Mouse (Mus musculus) urinary bladder, adult 18-20 months (tissue): Measurements from ENCODE around the gene Rhcg.
A peak's percentile ranks its signal among the peaks of the same experiment; 100 is the strongest.

ENCODE experiments used
- DNase-seq, 2 experiments: peaks; one replicate each; pipeline ENCODE4 v3.0.0; 2022; ENCODE audit warnings: low spot score in 2 of 2, mixed read lengths in 2 of 2

Rhcg gene

GRCm38 (mm10) chr7:79617418-79617817, at the start of gene Rhcg:
Gene Rhcg (minus strand): TSS chr7:79617657.
- no peak for DNase-seq

GRCm38 (mm10) chr7:79666690-79667089, 49.2 kb upstream of the Rhcg start:
- DNase-seq: no peak

- no peak for DNase-seq
Observed at GRCm38 (mm10) chr7:79661253-79661890, 43.9 kb upstream of the Rhcg start.

GRCm38 (mm10) chr7:79660291-79661150, 43.1 kb upstream of the Rhcg start:
- no peak for DNase-seq

GRCm38 (mm10) chr7:79659578-79660290, 42.3 kb upstream of the Rhcg start, which contains the start of gene Ticrr:
Gene Ticrr (plus strand): TSS chr7:79660196.
- peak; percentile 90 to 94 for DNase-seq

- DNase-seq: no peak
Observed at GRCm38 (mm10) chr7:79654586-79654985, 37.1 kb upstream of the Rhcg start.

- no peak for DNase-seq
Observed at GRCm38 (mm10) chr7:79654185-79654584, 36.7 kb upstream of the Rhcg start.

GRCm38 (mm10) chr7:79649005-79649404, 31.5 kb upstream of the Rhcg start:
- peak in 1 of 2 experiments; percentile 14 for DNase-seq

- DNase-seq: no peak
Observed at GRCm38 (mm10) chr7:79647233-79647632, 29.8 kb upstream of the Rhcg start.

GRCm38 (mm10) chr7:79631773-79632348, 14.4 kb upstream of the Rhcg start:
- DNase-seq: no peak

GRCm38 (mm10) chr7:79628271-79628913, 10.9 kb upstream of the Rhcg start:
- DNase-seq: no peak

GRCm38 (mm10) chr7:79626170-79626569, 8.7 kb upstream of the Rhcg start:
- DNase-seq: no peak

- no peak for DNase-seq
Observed at GRCm38 (mm10) chr7:79623086-79623485, 5.6 kb upstream of the Rhcg start.

- DNase-seq: no peak
Observed at GRCm38 (mm10) chr7:79619493-79619892, 2.0 kb upstream of the Rhcg start.

GRCm38 (mm10) chr7:79615941-79616340, 1.5 kb downstream of the Rhcg start:
- DNase-seq: no peak

GRCm38 (mm10) chr7:79615008-79615407, 2.4 kb downstream of the Rhcg start:
- DNase-seq: no peak

- DNase-seq: no peak
Observed at GRCm38 (mm10) chr7:79613314-79613713, 4.1 kb downstream of the Rhcg start.

- peak in 1 of 2 experiments; percentile 20 for DNase-seq
Observed at GRCm38 (mm10) chr7:79612783-79613182, 4.7 kb downstream of the Rhcg start.

- DNase-seq: no peak
Observed at GRCm38 (mm10) chr7:79611901-79612300, 5.6 kb downstream of the Rhcg start.

GRCm38 (mm10) chr7:79607263-79607921, 10.1 kb downstream of the Rhcg start:
- DNase-seq: no peak

- DNase-seq: no peak
Observed at GRCm38 (mm10) chr7:79606766-79607165, 10.7 kb downstream of the Rhcg start.
